Mouse (Mus musculus) embryo, embryonic 10.5 days (tissue): ENCODE data around the gene Ezr.
"Not testable (repeated sequence)": the region's sequence is repeated elsewhere in the genome, so short reads cannot be mapped to it uniquely, and the experiment has no call there.

Source experiments
- DNase-seq: peaks from one replicate; pipeline ENCODE4 v3.0.0-alpha.2; 2015; ENCODE audit warnings: low spot score

Gene Ezr

DNA sequence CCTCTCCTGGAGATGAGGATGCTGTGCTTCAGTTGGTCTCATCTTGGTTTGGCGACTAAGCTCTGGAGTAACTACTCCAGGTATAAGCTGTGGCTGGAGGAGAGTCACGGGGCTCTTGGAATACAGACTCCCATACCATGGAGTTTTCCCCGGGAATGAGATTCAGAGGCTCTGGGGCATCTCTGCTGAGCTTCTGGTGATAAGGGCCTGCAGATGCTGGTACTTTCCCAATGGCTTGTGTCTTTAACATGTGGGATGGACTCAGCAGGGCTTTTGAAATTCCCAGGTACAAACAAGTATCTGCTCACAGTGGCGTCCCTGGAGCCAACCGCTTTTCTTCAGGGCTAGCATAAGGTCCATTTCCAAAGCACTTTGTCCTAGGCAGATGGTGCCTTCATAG, 75.2 kb downstream of the Ezr start:
- DNase-seq, result not testable (repeated sequence)

DNA sequence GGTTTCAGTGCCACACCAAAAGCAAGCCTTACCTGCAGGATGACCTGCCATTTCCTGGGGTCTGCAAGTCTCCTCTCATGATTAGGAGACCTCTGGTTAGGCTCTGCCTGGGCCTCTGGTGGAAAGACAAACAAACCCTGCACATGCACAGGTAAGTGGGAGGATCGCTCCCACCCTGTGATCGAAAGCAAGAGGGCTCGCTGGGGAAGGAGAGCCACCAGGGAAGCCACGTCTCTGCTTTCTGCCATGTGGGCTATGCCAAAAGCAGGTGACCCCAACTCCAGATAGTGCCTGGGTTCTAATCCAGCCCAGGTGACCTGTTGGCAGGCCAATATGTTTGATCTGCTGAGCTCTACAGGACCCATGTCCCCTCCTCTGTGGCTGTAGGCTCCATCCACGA, 76.1 kb downstream of the Ezr start:
- DNase-seq, result not testable (repeated sequence)

DNA sequence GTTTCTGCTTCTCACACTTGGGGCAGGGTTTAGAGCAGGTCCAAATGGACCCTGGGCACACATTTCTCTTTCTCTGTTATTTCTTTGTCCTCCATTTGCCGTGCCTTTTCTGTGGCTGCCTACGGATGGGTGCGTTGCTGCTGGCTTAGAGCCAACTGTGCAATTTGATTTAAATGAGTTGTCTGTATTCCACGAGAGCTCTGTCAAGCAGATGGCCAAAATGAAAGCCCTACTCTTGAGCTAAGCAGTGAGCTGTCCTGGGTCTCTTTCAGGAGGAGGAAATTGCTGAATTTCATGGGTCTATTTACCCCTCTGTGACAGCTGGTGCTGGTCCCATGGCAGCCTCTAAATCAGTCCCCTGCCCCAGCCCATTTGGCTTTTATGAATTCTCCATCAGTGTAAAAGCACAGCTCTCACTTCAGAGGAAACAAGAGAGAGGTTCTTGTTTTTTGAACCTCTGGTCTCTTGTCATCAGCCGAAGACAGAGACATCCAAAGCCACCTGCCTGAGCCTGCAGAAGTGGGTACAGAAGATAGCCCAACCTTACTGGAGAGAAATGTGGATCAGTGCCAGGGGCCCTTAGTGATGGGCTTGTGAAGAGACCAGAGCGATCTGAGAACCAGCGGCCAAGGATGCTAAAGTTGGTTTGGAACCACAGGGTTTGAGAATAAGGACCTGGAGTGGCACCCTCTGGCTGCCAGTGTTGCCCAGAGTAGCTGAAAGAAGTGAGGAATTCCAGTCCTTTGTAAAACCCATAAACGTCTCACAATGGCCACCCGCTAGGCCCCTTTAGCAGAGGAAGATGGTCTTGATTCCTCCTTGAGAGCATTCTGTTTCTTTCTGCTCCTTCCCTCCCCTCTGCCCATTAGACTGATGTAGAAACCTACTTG, 79.0 kb downstream of the Ezr start:
- DNase-seq, result not testable (repeated sequence)

DNA sequence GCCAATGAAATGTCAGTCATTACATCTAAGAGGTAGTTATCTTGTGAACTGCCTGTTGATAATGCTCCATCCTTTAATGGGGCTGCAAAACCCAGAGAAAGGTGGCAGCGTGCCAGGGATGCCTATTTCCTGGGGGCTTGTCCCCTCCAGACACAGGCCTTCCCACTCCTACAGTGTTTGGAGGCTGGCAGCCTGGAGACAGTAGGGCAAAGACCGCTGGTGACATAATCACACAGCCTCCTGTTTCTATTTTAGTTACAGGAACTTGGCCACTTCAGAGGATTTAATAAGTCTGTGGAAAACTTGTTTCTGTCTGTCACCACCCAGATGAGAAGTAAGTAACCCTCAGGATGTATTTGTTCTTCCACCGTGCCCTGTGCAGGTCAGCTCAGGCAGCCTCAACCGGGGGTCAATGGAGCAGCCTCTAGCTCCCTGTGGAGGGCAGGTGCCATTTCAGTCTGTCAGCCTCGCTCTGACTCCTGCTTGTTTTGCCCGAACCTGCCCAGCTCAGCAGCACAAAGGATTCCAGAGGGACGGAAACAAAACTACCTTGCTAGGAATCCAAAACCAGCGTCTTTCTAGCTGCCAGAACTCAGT, 79.9 kb downstream of the Ezr start:
- DNase-seq, result not testable (repeated sequence)

- not testable (repeated sequence) for DNase-seq
Measured at GRCm38 (mm10) chr17:6700077-6700476, 82.5 kb downstream of the Ezr start.

GRCm38 (mm10) chr17:6699502-6699901, 83.1 kb downstream of the Ezr start:
- not testable (repeated sequence) for DNase-seq

DNA sequence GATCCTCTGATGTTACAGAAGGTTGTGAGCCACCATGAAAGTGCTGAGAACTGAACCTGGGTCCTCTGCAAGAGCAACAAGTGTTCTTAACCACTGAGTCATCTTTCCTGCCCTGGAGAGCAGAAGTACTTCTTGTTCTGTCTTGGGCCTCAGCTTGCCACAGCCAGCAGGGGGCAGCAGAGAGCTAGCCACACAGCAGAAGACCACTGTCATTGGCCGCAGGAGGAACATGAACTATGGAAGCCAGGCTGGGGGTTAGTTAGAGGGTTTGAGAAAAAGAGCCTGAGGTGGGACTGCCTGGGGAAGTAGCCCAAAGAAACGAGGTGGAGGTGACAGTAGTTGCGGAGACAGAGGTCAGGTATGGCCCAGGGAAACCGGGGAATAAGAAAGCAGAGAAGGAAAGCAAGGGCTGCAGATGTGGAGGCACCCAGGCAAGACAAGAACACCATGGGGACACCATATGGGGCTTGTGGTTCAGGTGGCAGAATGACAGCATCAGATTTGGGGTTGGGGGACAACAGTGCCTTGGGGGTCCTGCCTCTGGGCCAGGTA, 85.3 kb downstream of the Ezr start:
- peak; percentile 42 for DNase-seq

GRCm38 (mm10) chr17:6696521-6696920, 86.1 kb downstream of the Ezr start:
- not testable (repeated sequence) for DNase-seq

GRCm38 (mm10) chr17:6695712-6696111, 86.9 kb downstream of the Ezr start:
- DNase-seq, result not testable (repeated sequence)

DNA sequence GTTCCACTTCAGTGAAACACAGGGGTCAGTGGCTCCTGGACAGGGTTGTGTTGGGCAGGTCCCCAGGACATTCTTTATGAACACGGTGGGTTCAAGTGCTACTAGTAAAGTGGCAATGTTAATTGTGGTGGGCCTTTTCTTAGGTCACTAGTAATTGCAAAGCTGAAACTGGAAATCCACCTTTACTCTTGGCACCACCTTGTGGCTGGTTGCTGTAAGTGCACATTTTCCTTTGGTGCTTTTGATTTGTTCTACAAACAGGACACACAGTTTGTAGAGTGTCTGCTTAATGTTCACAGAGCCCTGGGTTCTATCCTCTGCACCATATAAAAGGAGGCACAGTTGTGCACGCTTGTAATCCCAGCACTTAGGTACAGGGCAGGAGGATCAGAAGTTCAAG, 91.0 kb downstream of the Ezr start:
- peak; percentile 70 for DNase-seq

DNA sequence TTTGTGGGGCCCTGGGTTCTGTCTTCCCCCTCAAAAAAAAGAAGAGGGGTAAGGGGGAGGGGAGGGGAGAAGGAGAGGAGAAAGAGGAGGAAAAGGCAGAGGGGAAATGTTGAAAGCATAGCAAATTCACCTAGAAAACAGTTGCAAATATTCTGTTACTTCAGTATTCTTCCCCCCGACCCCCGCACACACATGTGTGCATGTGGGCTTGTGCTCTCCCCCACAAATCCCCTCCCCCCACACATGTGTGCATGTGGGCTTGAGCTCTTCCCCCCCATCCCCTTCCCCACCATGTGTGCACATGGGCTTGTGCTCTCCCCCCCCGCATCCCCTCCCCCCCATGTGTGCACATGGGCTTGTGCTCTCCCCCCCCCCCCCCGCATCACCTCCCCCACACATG, 93.2 kb downstream of the Ezr start:
- not testable (repeated sequence) for DNase-seq
